Mouse (Mus musculus) heart, adult 2 months (tissue): ENCODE data around the gene Atp8a1. TPM values are rescaled to one million over a fixed set of nuclear protein-coding genes. Genes with fewer than 3 reads are reported as not detected.

Source experiments
- DNase-seq, 2 experiments: peaks; one replicate each; pipeline ENCODE4 v3.0.0; 2021
- H3K27ac ChIP-seq: fragments of 200-600 bp; 2 replicates; pipeline ENCODE4 v1.8.1; 2022
- H3K27me3 ChIP-seq: fragments of 200-500 bp; 2 replicates; pipeline ENCODE4 v1.6.1; 2012; ENCODE audit warnings: mild to moderate bottlenecking, low read length, inconsistent platforms, mixed read lengths; ENCODE audit not compliant: control insufficient read depth, insufficient read depth
- H3K36me3 ChIP-seq: fragments of 200-500 bp; 2 replicates; pipeline ENCODE4 v1.6.1; 2012; ENCODE audit warnings: low read length, inconsistent platforms; ENCODE audit not compliant: control insufficient read depth, insufficient read depth
- H3K4me1 ChIP-seq: fragments of 200-500 bp; 2 replicates; pipeline ENCODE4 v1.6.1; 2011; ENCODE audit warnings: low read length; ENCODE audit not compliant: control insufficient read depth, insufficient read depth
- H3K4me3 ChIP-seq: fragments of 200-600 bp; 2 replicates; pipeline ENCODE4 v1.8.1; 2022
- H3K79me2 ChIP-seq: fragments of 200-500 bp; replicated peaks from 2 replicates; pipeline ENCODE4 v1.6.1; 2012; ENCODE audit warnings: mild to moderate bottlenecking, inconsistent platforms, low read length, moderate library complexity, mixed read lengths; ENCODE audit not compliant: control insufficient read depth, insufficient read depth
- H3K9ac ChIP-seq: fragments of 200-500 bp; 2 replicates; pipeline ENCODE4 v1.6.1; 2012; ENCODE audit warnings: low read depth, mild to moderate bottlenecking, control low read depth, inconsistent platforms, low read length, mixed read lengths
- CTCF ChIP-seq: fragments of 200-600 bp; IDR thresholded peaks from 2 replicates; pipeline ENCODE4 v1.8.1; 2022; ENCODE audit warnings: antibody characterized with exemption, mild to moderate bottlenecking, moderate library complexity
- EP300 ChIP-seq: fragments of 200-500 bp; IDR thresholded peaks from 2 replicates; pipeline ENCODE4 v1.6.1; 2011; ENCODE audit warnings: low read depth, low read length, control low read depth; ENCODE audit not compliant: insufficient read depth
- POLR2A ChIP-seq: fragments of 200-500 bp; IDR thresholded peaks from 2 replicates; pipeline ENCODE4 v1.6.1; 2011; ENCODE audit warnings: mild to moderate bottlenecking, low read depth, low read length, control low read depth; ENCODE audit not compliant: insufficient read depth
- WGBS: fragments of 180-500 bp; shearing (Covaris S2); methylation state at CpG from one replicate; pipeline ENCODE4 v1.1.7; 2018; 5-methylcytosine and 5-hydroxymethylcytosine counted together
- intact Hi-C: fragments of 180-260 bp; cut with DNase I; formaldehyde crosslinking; loops from one replicate; pipeline ENCODE4 v1.15.1; 2025
- polyA plus RNA-seq: library from polyadenylated mRNA; depleted of rRNA; stranded (reverse); fragments of >200 nt; gene quantifications from 2 replicates; pipeline ENCODE4 v1.2.3, GENCODE M21; 2012
- total RNA-seq, 2 experiments: library from RNA; stranded (reverse); gene quantifications; 2 replicates each; pipeline ENCODE4 v1.2.3; 2021

Gene Atp8a1
- total and polyA plus RNA-seq, 3 experiments: 8.8 to 21.9 (median 21.8) TPM

DNA sequence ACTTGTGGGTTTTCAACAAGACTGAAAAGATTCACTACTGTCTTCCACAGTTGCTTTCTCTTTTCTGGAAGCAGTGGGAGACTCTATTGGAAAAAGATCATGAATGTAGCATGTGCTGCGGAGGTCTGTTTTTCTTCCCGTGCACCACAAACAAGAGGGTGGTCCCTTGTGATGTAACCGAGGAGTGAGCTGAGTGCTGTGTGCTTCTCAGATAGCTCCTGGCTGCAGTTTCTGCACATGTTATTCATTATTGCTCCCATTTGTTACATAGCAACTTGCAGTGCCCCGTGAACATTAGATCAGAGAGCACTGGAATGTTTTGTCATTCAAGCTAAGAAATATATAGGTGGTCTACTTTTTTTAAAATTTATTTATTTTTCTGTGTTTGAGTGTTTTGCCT lies 174.2 kb downstream of the Atp8a1 start:
- no peak overlapping the region for H3K4me3 ChIP-seq
- TF ChIP-seq CTCF: no peak
- no peak for TF ChIP-seq POLR2A
- no peak for TF ChIP-seq EP300
- peaks cover 1% of the 10 kb centered on the region for H3K4me1 ChIP-seq
- H3K79me2 ChIP-seq: no peaks in the 10 kb centered on the region
- intact Hi-C loops: no loop called here
- no peak overlapping the region for H3K9ac ChIP-seq
- 74% methylated on average over 4 of the region's 4 CpGs for WGBS
- H3K36me3 ChIP-seq: peaks cover 6% of the 10 kb centered on the region
- no peaks in the 10 kb centered on the region for H3K27me3 ChIP-seq
- no peak overlapping the region for H3K27ac ChIP-seq
- DNase-seq: no peak

DNA sequence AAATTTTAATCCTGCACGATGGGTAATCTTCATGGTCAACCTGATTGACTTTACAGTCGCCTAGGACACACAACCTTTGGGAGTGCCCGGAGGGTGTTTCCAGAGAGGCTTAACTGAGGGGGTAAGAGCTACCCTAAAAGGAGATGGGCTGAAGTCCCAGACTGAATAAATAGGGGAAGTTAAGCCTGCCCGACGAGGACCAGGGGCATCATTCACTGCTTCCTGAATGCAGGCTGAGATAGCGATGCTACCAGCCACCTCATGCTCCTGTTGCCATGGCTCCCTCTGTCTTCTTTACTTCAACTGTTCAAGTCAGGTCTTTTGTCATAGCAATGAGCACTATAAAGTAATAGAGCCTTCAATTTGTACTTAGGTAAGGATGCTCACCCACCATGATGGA lies 177.1 kb downstream of the Atp8a1 start:
- intact Hi-C loops: no loop called here
- WGBS: 81% methylated on average over 6 of the region's 6 CpGs
- Histone ChIP-seq H3K9ac (no peak overlapping the region), H3K36me3 (peaks cover 6% of the 10 kb centered on the region), H3K79me2 (no peaks in the 10 kb centered on the region), H3K4me1 (peaks cover 1% of the 10 kb centered on the region), H3K4me3 (no peak overlapping the region), H3K27ac (no peak overlapping the region), H3K27me3 (no peaks in the 10 kb centered on the region)
- DNase-seq: no peak
- TF ChIP-seq CTCF (no peak), EP300 (no peak), POLR2A (no peak)

DNA sequence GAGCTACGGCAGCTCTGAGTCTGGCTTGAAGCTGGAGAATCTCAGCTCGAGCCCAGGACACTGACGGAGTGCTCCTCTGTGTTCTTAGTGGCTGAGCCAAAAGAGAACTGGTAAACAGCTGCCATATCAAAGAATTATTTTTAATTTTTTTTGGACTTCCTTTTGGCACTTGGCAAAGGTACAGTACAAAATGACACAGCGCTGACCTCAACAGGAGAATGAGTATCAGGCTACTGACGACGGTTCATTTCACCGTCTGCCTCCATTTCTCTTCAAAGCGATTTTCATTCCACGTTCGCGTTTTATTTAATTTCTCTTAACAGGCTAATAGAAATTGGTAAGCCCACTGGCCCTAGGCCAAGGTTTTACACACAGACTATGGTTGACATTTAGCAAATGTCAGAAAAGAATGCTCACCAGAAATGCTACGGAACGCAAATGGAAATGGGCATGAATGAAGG lies 177.8 kb downstream of the Atp8a1 start:
- Histone ChIP-seq H3K79me2 (no peaks in the 10 kb centered on the region), H3K9ac (no peak overlapping the region), H3K27ac (peak overlapping the region; percentile 51; the same call in 1 of the 2 replicates), H3K4me1 (peaks cover 1% of the 10 kb centered on the region), H3K27me3 (no peaks in the 10 kb centered on the region), H3K36me3 (peaks cover 6% of the 10 kb centered on the region), H3K4me3 (no peak overlapping the region)
- intact Hi-C loops: loop anchor here (2.0 kb wide), 1 partner anchor 57 kb away; no protein-coding TSS in a partner anchor
- TF ChIP-seq EP300 (no peak), POLR2A (no peak)
- WGBS: 34% methylated on average over 13 of the region's 13 CpGs
- peak; percentile 34 to 35 for DNase-seq

DNA sequence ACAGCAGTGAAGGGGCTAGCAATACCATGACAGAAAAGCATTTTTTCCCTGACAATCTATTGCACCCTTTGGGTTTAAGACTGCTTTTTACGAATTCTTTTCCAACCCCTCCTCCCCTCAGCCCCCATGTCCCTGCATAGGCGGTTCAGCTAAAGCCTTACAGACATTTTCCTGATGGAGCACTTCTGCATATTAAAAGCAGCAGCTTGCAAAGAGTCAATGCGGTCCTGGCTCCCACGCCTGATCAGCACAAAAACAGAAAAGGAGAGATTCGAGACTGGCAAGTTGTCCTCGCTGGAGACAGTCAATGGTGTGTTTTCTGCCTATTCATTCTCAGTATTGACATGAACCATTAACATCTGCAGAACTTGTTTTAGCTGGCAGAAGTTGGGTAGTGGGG lies 184.5 kb downstream of the Atp8a1 start:
- H3K4me1 ChIP-seq: no peaks in the 10 kb centered on the region
- TF ChIP-seq POLR2A (no peak), EP300 (no peak), CTCF (no peak)
- H3K79me2 ChIP-seq: no peaks in the 10 kb centered on the region
- no peak overlapping the region for H3K9ac ChIP-seq
- no peak for DNase-seq
- H3K27ac ChIP-seq: no peak overlapping the region
- intact Hi-C loops: no loop called here
- no peaks in the 10 kb centered on the region for H3K36me3 ChIP-seq
- no peak overlapping the region for H3K4me3 ChIP-seq
- 76% methylated on average over 6 of the region's 6 CpGs for WGBS
- H3K27me3 ChIP-seq: no peaks in the 10 kb centered on the region

DNA sequence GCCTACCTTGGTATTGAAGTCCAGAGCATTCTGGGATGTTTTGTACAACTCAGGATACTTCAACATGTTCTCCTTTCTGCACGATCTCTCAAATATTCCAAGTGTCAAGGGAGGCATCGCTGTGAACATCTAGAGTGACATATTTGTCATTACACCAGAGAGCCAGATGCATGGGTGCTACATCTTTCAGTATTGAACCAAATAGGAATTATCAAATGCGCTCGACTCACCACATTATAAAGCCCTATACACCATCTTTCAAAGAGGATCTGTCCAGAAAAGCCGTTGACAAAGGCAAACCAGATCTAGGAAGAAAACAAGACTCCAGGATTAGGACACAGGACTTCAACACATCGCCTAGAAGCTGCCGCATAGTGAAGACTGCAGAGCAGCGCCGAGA lies 187.4 kb downstream of the Atp8a1 start:
- Histone ChIP-seq H3K4me1 (peaks cover 1% of the 10 kb centered on the region; the same call in 1 of the 2 replicates), H3K27me3 (no peaks in the 10 kb centered on the region), H3K9ac (no peak overlapping the region), H3K79me2 (no peaks in the 10 kb centered on the region), H3K36me3 (no peaks in the 10 kb centered on the region), H3K4me3 (no peak overlapping the region), H3K27ac (no peak overlapping the region)
- WGBS: 89% methylated on average over 9 of the region's 9 CpGs
- TF ChIP-seq EP300 (no peak), CTCF (no peak), POLR2A (no peak)
- intact Hi-C loops: no loop called here
- no peak for DNase-seq

DNA sequence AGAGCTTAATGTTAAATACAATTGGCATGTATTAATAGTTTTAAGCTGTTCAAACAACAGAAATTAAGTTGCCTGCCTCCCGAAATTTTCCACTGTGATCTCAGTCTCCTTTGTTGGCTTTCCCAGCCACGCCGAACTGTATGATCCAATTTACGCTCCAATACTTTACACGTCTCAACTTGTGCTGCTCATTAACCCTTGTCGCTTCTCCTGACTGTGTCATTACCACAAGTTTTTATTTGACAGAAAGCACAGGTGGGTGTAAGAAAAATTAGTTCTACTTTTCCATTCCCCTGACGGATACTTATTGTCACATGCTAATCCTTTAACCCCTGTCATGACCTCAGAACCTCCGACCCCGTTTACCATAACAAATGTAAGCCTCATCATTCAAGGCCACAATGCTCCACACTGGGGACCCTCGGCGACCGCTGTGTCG lies 190.4 kb downstream of the Atp8a1 start:
- Histone ChIP-seq H3K27me3 (no peaks in the 10 kb centered on the region), H3K27ac (no peak overlapping the region), H3K79me2 (no peaks in the 10 kb centered on the region), H3K4me3 (no peak overlapping the region), H3K4me1 (peaks cover 1% of the 10 kb centered on the region; the same call in 1 of the 2 replicates), H3K9ac (no peak overlapping the region), H3K36me3 (no peaks in the 10 kb centered on the region)
- intact Hi-C loops: no loop called here
- TF ChIP-seq POLR2A (no peak), CTCF (no peak), EP300 (no peak)
- 87% methylated on average over 13 of the region's 13 CpGs for WGBS
- no peak for DNase-seq
